Mouse (Mus musculus) erythroblast, embryonic 14.5 days (primary cell): ENCODE measurements around the gene Cbln1.

ENCODE experiments used
- GATA1 ChIP-seq: IDR thresholded peaks from 2 replicates; pipeline ENCODE4 v1.6.1; 2012; ENCODE audit warnings: low read length, inconsistent platforms, mixed read lengths
- TAL1 ChIP-seq: IDR thresholded peaks from 3 replicates; pipeline ENCODE4 v1.6.1; 2012; ENCODE audit warnings: low read length, inconsistent platforms, mixed read lengths

DNA sequence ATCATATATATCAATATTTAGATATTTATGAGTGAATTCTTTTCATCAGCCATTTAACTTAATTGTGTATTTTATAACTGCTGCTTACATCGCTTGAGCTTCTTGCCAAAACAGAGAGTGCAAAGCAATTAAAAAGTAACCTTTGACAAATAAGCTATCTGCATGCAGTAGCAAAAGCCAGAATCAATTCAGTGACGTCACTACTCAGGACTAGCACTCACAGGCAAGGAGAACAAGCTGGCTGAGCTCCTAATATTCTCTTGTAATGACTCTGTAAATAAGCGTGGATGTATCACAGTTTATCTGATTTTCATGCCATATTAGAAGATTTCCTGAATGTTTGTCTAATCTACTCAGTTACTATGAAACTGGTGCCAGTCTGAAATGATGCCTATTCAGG lies 5.8 kb upstream of the Cbln1 start:
- TF ChIP-seq TAL1 (no peak), GATA1 (no peak)
